In the genomic region with DNA sequence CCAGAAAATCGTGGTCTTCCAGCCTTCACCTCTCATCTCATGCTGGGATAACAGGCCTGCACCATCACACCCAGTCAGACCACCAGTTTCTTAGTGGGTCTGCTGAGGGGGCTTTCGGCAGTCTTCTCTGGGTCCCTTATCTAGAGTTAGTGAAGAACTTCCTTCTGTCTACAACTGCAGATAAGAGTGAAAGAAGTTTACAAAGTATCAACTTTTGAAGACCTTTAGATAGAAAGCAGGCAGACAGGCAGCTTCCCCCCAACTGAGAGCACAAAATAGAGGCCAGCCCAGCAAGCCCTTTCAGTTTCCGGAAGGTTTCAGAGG, we compare ENCODE assay signal across 14 mouse cellular contexts. TPM values are rescaled to one million over a fixed set of nuclear protein-coding genes. Genes with fewer than 3 reads are reported as not detected.
DNase-seq lines count a peak whose midpoint lies in the region; ATAC-seq and TF ChIP-seq lines count a peak whose summit lies in the region.
"Had no signal": no experiment of that assay in that cellular context is flagged by ENCODE, and none has a peak within 500 bp of the region (broad histone marks: within the 10 kb centered on the region; RNA-seq: fewer than 3 reads in every experiment).

No protein-coding gene starts in this region.

- intact Hi-C loops in left cerebral cortex, postnatal 10 days (cut with DNase I): no loop called here

- no peak for DNase-seq in heart, adult 11 months
- peak; percentile 21 for DNase-seq in liver, adult 2 months (ENCODE audit: extremely low read depth, low read depth, low spot score)
- no peak for DNase-seq in liver
- DNase-seq in liver, embryonic 11.5 days (ENCODE audit: low spot score): no peak
- DNase-seq in urinary bladder, postnatal 4 days (ENCODE audit: low spot score in 2 of 2): no peak
- DNase-seq in left cerebral cortex, postnatal 10 days (ENCODE audit: extremely low spot score in 1 of 2, low spot score in 2 of 2): no peak
- DNase-seq: B cell, adult 2 months; gastrocnemius, postnatal 25 days; thymus, adult 18-20 months had no signal

- H3K79me2 ChIP-seq in liver, adult 2 months (ENCODE audit: control insufficient read depth, insufficient read depth, low read length): no peaks in the 10 kb centered on the region

- no peak for TF ChIP-seq POLR2A in liver, adult 2 months (IDR thresholded peaks at IDR 0.05; ENCODE audit: extremely low read depth, insufficient read depth, low read length)

- no peaks in the 10 kb centered on the region for H3K9me3 ChIP-seq in heart, embryonic 12.5 days (replicated peaks)
- no peaks in the 10 kb centered on the region for H3K9me3 ChIP-seq in liver, embryonic 11.5 days (ENCODE audit: control insufficient read depth, low read length)
- H3K9me3 ChIP-seq in stomach, embryonic 15.5 days: no peaks in the 10 kb centered on the region
- H3K9me3 ChIP-seq: hindbrain, embryonic 15.5 days; midbrain, embryonic 12.5 days had no signal

- no peak for TF ChIP-seq CTCF in liver, adult 2 months (IDR thresholded peaks at IDR 0.05; ENCODE audit: low read depth, low read length)

- H3K4me1 ChIP-seq in heart, embryonic 12.5 days (replicated peaks): peaks cover 34% of the 10 kb centered on the region
- H3K4me1 ChIP-seq in liver, adult 2 months (ENCODE audit: control insufficient read depth, insufficient read depth, low read length): peaks cover 42% of the 10 kb centered on the region
- peaks cover 17% of the 10 kb centered on the region for H3K4me1 ChIP-seq in liver, embryonic 11.5 days (replicated peaks; ENCODE audit: control insufficient read depth, insufficient read depth, low read length)
- H3K4me1 ChIP-seq in stomach, embryonic 15.5 days: peaks cover 20% of the 10 kb centered on the region
- H3K4me1 ChIP-seq: hindbrain, embryonic 15.5 days; midbrain, embryonic 12.5 days had no signal

- peak overlapping the region; percentile 32; the same call in 1 of the 2 replicates for H3K4me2 ChIP-seq in heart, embryonic 12.5 days
- H3K4me2 ChIP-seq in liver, embryonic 11.5 days: peak overlapping the region; percentile 32; the same call in 1 of the 2 replicates
- peak overlapping the region; percentile 6; the same call in 1 of the 2 replicates for H3K4me2 ChIP-seq in stomach, embryonic 15.5 days
- H3K4me2 ChIP-seq: hindbrain, embryonic 15.5 days; midbrain, embryonic 12.5 days had no signal

- no peak overlapping the region for H3K9ac ChIP-seq in heart, embryonic 12.5 days
- 0 out of 2 replicates have a peak overlapping the region, but pooled peaks have one; percentile 31 for H3K9ac ChIP-seq in liver, adult 2 months (ENCODE audit: low read depth, low read length)
- H3K9ac ChIP-seq in liver, embryonic 11.5 days (ENCODE audit: low read depth, low read length): peak overlapping the region; percentile 23; the same call in 1 of the 2 replicates
- H3K9ac ChIP-seq in stomach, embryonic 15.5 days: no peak overlapping the region
- H3K9ac ChIP-seq: hindbrain, embryonic 15.5 days; midbrain, embryonic 12.5 days had no signal

- peak overlapping the region; percentile 87 for H3K27ac ChIP-seq in heart, embryonic 12.5 days (ENCODE audit: poor library complexity, severe bottlenecking)
- H3K27ac ChIP-seq in liver, adult 2 months (replicated peaks; ENCODE audit: insufficient read depth, low read depth, low read length): peak overlapping the region; percentile 94
- H3K27ac ChIP-seq in liver, embryonic 11.5 days (ENCODE audit: low read depth, low read length): peak overlapping the region; percentile 82
- H3K27ac ChIP-seq in stomach, embryonic 15.5 days: peak overlapping the region; percentile 71
- H3K27ac ChIP-seq: hindbrain, embryonic 15.5 days; midbrain, embryonic 12.5 days had no signal

- H3K4me3 ChIP-seq in heart, embryonic 12.5 days: no peak overlapping the region
- H3K4me3 ChIP-seq in liver, adult 2 months (ENCODE audit: insufficient read depth, low read depth, low read length): no peak overlapping the region
- H3K4me3 ChIP-seq in liver, embryonic 11.5 days (ENCODE audit: low read depth, low read length): no peak overlapping the region
- no peak overlapping the region for H3K4me3 ChIP-seq in stomach, embryonic 15.5 days (replicated peaks)
- H3K4me3 ChIP-seq: hindbrain, embryonic 15.5 days; midbrain, embryonic 12.5 days had no signal

- H3K36me3 ChIP-seq in heart, embryonic 12.5 days: no peaks in the 10 kb centered on the region
- H3K36me3 ChIP-seq in liver, adult 2 months (ENCODE audit: control insufficient read depth, insufficient read depth, low read length): no peaks in the 10 kb centered on the region
- no peaks in the 10 kb centered on the region for H3K36me3 ChIP-seq in liver, embryonic 11.5 days (ENCODE audit: control insufficient read depth, insufficient read depth, low read length)
- H3K36me3 ChIP-seq in stomach, embryonic 15.5 days: no peaks in the 10 kb centered on the region
- H3K36me3 ChIP-seq: hindbrain, embryonic 15.5 days; midbrain, embryonic 12.5 days had no signal

- H3K27me3 ChIP-seq in heart, embryonic 12.5 days (replicated peaks): no peaks in the 10 kb centered on the region
- no peaks in the 10 kb centered on the region for H3K27me3 ChIP-seq in liver, adult 2 months (ENCODE audit: control insufficient read depth, insufficient read depth, low read length)
- no peaks in the 10 kb centered on the region for H3K27me3 ChIP-seq in liver, embryonic 11.5 days (replicated peaks; ENCODE audit: control insufficient read depth, insufficient read depth, low read length)
- H3K27me3 ChIP-seq in stomach, embryonic 15.5 days (replicated peaks): no peaks in the 10 kb centered on the region
- H3K27me3 ChIP-seq: hindbrain, embryonic 15.5 days; midbrain, embryonic 12.5 days had no signal

- peak; percentile 46 for ATAC-seq in heart, embryonic 12.5 days (ENCODE audit: insufficient number of reproducible peaks, low FRiP score)
- 0 out of 2 replicates have a peak, but pooled peaks have one; percentile 8 for ATAC-seq in liver, embryonic 11.5 days (replicated peaks; ENCODE audit: low FRiP score)
- no peak for ATAC-seq in stomach, embryonic 15.5 days (ENCODE audit: insufficient read depth, low FRiP score, low read depth)
- ATAC-seq: forebrain, embryonic 16.5 days had no signal

- 11% methylated on average over 3 of the region's 3 CpGs for WGBS in heart, embryonic 12.5 days
- 16% methylated on average over 3 of the region's 3 CpGs for WGBS in liver, adult 2 months
- WGBS in liver, embryonic 11.5 days: 15% methylated on average over 3 of the region's 3 CpGs
- WGBS in stomach, embryonic 15.5 days: 43% methylated on average over 3 of the region's 3 CpGs

RNA-seq across cellular contexts. Expression of a gene that starts 24.6 kb away (rescaled TPM):
- 17.5 and 18.3 TPM in 2 replicates for polyA plus RNA-seq in heart, embryonic 12.5 days (2016; fragmentation: Nextera tagmentation; extraction: Ambion mirVana)
- 19.7 and 31.4 TPM in 2 replicates for total RNA-seq in liver, adult 2 months (2014; rRNA removed)
- 34.7 and 39.8 TPM in 2 replicates for polyA plus RNA-seq in liver, adult 2 months (2012; rRNA removed)
- polyA plus RNA-seq in liver, embryonic 11.5 days (2014; fragmentation: Nextera tagmentation; extraction: Ambion mirVana): 37.2 and 43.0 TPM in 2 replicates
- 25.6 and 27.4 TPM in 2 replicates for polyA plus RNA-seq in stomach, embryonic 15.5 days (2015; fragmentation: Nextera tagmentation; extraction: Ambion mirVana)
- 10 to 100 TPM; 86.2 to 89.1 TPM for total RNA-seq in left cerebral cortex, postnatal 10 days (2021)

Comparison
In these comparisons a context has a peak if more than half of its experiments do, and no peak if none do; other contexts are left out.
1. H3K9ac ChIP-seq: peak in liver, adult 2 months (single experiment) and liver, embryonic 11.5 days (single experiment); none in heart, embryonic 12.5 days (single experiment) and stomach, embryonic 15.5 days (single experiment).
2. Peak in every context shown above with its lines, with median percentiles within 50 percentile points of each other: H3K27ac ChIP-seq and H3K4me2 ChIP-seq.